ENCODE assay signal across 26 mouse cellular contexts in the genomic region with DNA sequence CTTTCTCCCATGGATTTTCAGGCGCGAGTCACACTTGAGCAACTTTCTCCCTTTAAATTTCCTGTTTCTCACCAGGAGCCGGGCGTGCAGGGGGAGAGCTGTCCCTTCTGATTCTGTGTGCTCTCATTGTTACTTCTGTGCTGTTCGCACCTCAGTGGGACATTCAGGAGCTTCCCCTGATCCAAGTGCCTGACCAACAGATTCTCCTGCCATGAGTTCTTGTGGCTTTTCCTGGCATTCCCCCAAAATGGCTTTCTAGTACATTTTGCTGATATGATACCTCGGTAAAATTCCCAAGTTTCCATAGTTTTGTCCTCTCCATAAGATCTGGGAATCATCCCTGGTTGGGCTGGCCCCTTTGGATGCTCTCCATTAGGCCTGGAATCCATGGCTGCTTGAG. TPM values are rescaled to one million over a fixed set of nuclear protein-coding genes. Genes with fewer than 3 reads are reported as not detected.
DNase-seq lines count a peak whose midpoint lies in the region; ATAC-seq lines count a peak whose summit lies in the region.
"Had no signal": no experiment of that assay in that cellular context is flagged by ENCODE, and none has a peak within 500 bp of the region (broad histone marks: within the 10 kb centered on the region; RNA-seq: fewer than 3 reads in every experiment).

No protein-coding gene starts in this region.

- 0 out of 2 replicates have a peak, but pooled peaks cover 14% of the 10 kb centered on the region for H3K36me3 ChIP-seq in embryonic facial prominence, embryonic 14.5 days (ENCODE audit: control insufficient read depth, insufficient read depth, low read length)
- H3K36me3 ChIP-seq in embryonic facial prominence, embryonic 10.5 days (replicated peaks), result no peaks in the 10 kb centered on the region
- H3K36me3 ChIP-seq: forebrain, embryonic 15.5 days; heart, embryonic 10.5 days had no signal

- H3K4me3 ChIP-seq in embryonic facial prominence, embryonic 14.5 days (ENCODE audit: low read depth, low read length), result no peak overlapping the region
- H3K4me3 ChIP-seq in embryonic facial prominence, embryonic 10.5 days, result no peak overlapping the region
- H3K4me3 ChIP-seq: embryonic facial prominence, embryonic 13.5 days; forebrain, embryonic 15.5 days; heart, adult 2 months; heart, embryonic 10.5 days; heart, embryonic 13.5 days had no signal

- H3K4me2 ChIP-seq in embryonic facial prominence, embryonic 14.5 days (ENCODE audit: low read depth, low read length), result no peak overlapping the region
- H3K4me2 ChIP-seq: embryonic facial prominence, embryonic 13.5 days; forebrain, embryonic 15.5 days; heart, embryonic 13.5 days; hindbrain, embryonic 14.5 days had no signal

- ATAC-seq in embryonic facial prominence, embryonic 14.5 days (ENCODE audit: low read depth), result no peak
- ATAC-seq: CD4-positive, CD25-positive, alpha-beta regulatory T cell, adult 4 months; forebrain, embryonic 15.5 days; hindbrain, postnatal 0 days; inflammation-experienced regulatory T-cells, adult 6 months; intestine, embryonic 16.5 days; Patski had no signal

- DNase-seq in cerebellum, adult 18-20 months, result peak; percentile 24 to 28
- DNase-seq in cerebellum, postnatal 4 days (ENCODE audit: low spot score in 2 of 2), result no peak
- DNase-seq in embryonic facial prominence, embryonic 14.5 days (ENCODE audit: low spot score), result peak; percentile 19
- no peak for DNase-seq in embryonic facial prominence, embryonic 10.5 days (ENCODE audit: low spot score)
- peak; percentile 49 for DNase-seq in Muller cell, postnatal 12 days (ENCODE audit: inconsistent ontology term)
- peak; percentile 41 to 52 for DNase-seq in cerebellum, postnatal 25 days
- DNase-seq in ovary, postnatal 10 days (ENCODE audit: low spot score), result no peak
- no peak for DNase-seq in right cerebral cortex, postnatal 14 days
- DNase-seq: adrenal gland, postnatal 10 days; adrenal gland, postnatal 36 days; gastrocnemius, postnatal 25 days; heart, adult 2 months; heart, postnatal 14 days; heart, postnatal 4 days; kidney, adult 18-20 months; kidney, adult 9 months had no signal

- no peak overlapping the region for H3K9ac ChIP-seq in embryonic facial prominence, embryonic 14.5 days (ENCODE audit: low read depth, low read length)
- H3K9ac ChIP-seq: embryonic facial prominence, embryonic 13.5 days; forebrain, embryonic 15.5 days; heart, embryonic 13.5 days; hindbrain, embryonic 14.5 days had no signal

- no peaks in the 10 kb centered on the region for H3K9me3 ChIP-seq in embryonic facial prominence, embryonic 14.5 days (ENCODE audit: control insufficient read depth, low read length)
- H3K9me3 ChIP-seq in embryonic facial prominence, embryonic 10.5 days, result no peaks in the 10 kb centered on the region
- H3K9me3 ChIP-seq: embryonic facial prominence, embryonic 13.5 days; forebrain, embryonic 15.5 days; heart, embryonic 10.5 days; heart, embryonic 13.5 days had no signal

- no peaks in the 10 kb centered on the region for H3K27me3 ChIP-seq in embryonic facial prominence, embryonic 14.5 days (replicated peaks; ENCODE audit: control insufficient read depth, insufficient read depth, low read length)
- H3K27me3 ChIP-seq in embryonic facial prominence, embryonic 10.5 days (replicated peaks; ENCODE audit: low read depth, poor library complexity, severe bottlenecking), result no peaks in the 10 kb centered on the region
- H3K27me3 ChIP-seq: embryonic facial prominence, embryonic 13.5 days; forebrain, embryonic 15.5 days; heart, embryonic 13.5 days; Patski had no signal

- WGBS in embryonic facial prominence, embryonic 14.5 days, result 49% methylated on average over 6 of the region's 6 CpGs
- WGBS in embryonic facial prominence, embryonic 10.5 days, result 64% methylated on average over 6 of the region's 6 CpGs

- H3K4me1 ChIP-seq in embryonic facial prominence, embryonic 14.5 days (ENCODE audit: control insufficient read depth, insufficient read depth, low read length), result peaks cover 12% of the 10 kb centered on the region
- H3K4me1 ChIP-seq in embryonic facial prominence, embryonic 10.5 days, result peaks cover 18% of the 10 kb centered on the region

- no peak overlapping the region for H3K27ac ChIP-seq in embryonic facial prominence, embryonic 14.5 days (replicated peaks; ENCODE audit: low read depth, low read length)
- H3K27ac ChIP-seq in embryonic facial prominence, embryonic 10.5 days (replicated peaks), result no peak overlapping the region
- H3K27ac ChIP-seq: embryonic facial prominence, embryonic 13.5 days; forebrain, embryonic 15.5 days; heart, adult 2 months; heart, embryonic 10.5 days; heart, embryonic 13.5 days; hindbrain, embryonic 14.5 days; hindbrain, postnatal 0 days had no signal

RNA-seq across cellular contexts. Expression of gene Micu1, which starts 25.0 kb away (rescaled TPM):
- polyA plus RNA-seq in embryonic facial prominence, embryonic 14.5 days (2014; fragmentation: Nextera tagmentation; extraction: Ambion mirVana), result 82.0 and 88.5 TPM in 2 replicates
- polyA plus RNA-seq in embryonic facial prominence, embryonic 10.5 days (2016; fragmentation: Nextera tagmentation; extraction: Ambion mirVana), result 47.5 and 52.7 TPM in 2 replicates

Comparison
In these comparisons a context has a peak if more than half of its experiments do, and no peak if none do; other contexts are left out.
1. DNase-seq: peak in cerebellum, adult 18-20 months (2 of 2), embryonic facial prominence, embryonic 14.5 days (single experiment), Muller cell, postnatal 12 days (single experiment) and cerebellum, postnatal 25 days (2 of 2); none in cerebellum, postnatal 4 days (0 of 2), embryonic facial prominence, embryonic 10.5 days (single experiment), ovary, postnatal 10 days (single experiment) and right cerebral cortex, postnatal 14 days (single experiment).